1 mouse cellular context compared by ENCODE assay signal in genomic region chr1:185363526-185364182, GRCm38 (mm10).
TF ChIP-seq lines count a peak whose summit lies in the region.

No protein-coding gene starts in this region.

TF ChIP-seq in MEL, 35 proteins besides CTCF, POLR2A, EP300 and RAD21 (continued from another document):
- TF ChIP-seq KAT2A (conservative IDR thresholded peaks at IDR 0.05; ENCODE audit: low read depth, low read length) (peak; percentile 34; the same call in 1 of the 2 replicates), ZC3H11A (IDR thresholded peaks at IDR 0.05; ENCODE audit: low read depth, low read length) (no peak), MXI1 (IDR thresholded peaks at IDR 0.05; ENCODE audit: low read depth, low read length) (peak; percentile 94; the same call in 1 of the 2 replicates), E2F4 (IDR thresholded peaks at IDR 0.05; ENCODE audit: borderline replicate concordance, low read depth, low read length) (no peak), GABPA (IDR thresholded peaks at IDR 0.05; ENCODE audit: low read depth, low read length) (no peak), MYB (IDR thresholded peaks at IDR 0.05; ENCODE audit: low read depth, low read length) (no peak), RCOR1 (IDR thresholded peaks at IDR 0.05; ENCODE audit: low read depth, low read length) (no peak), ZMIZ1 (IDR thresholded peaks at IDR 0.05; ENCODE audit: low read depth, low read length) (no peak), POLR2AphosphoS5 (IDR thresholded peaks at IDR 0.05; ENCODE audit: borderline replicate concordance, low read depth, low read length) (no peak; the same call in 1 of the 2 replicates), UBTF (IDR thresholded peaks at IDR 0.05; ENCODE audit: borderline replicate concordance, insufficient read depth, low read depth, low read length) (no peak), CHD2 (IDR thresholded peaks at IDR 0.05; ENCODE audit: low read length) (no peak), ETS1 (IDR thresholded peaks at IDR 0.05; ENCODE audit: low read depth, low read length) (peak; percentile 46), ZKSCAN1 (IDR thresholded peaks at IDR 0.05; ENCODE audit: low read depth, low read length) (no peak), MEF2A (IDR thresholded peaks at IDR 0.05; ENCODE audit: extremely low read depth, insufficient replicate concordance, low read depth, low read length, poor library complexity, severe bottlenecking) (peak; percentile 60; the same call in 1 of the 2 replicates), TAL1 (IDR thresholded peaks at IDR 0.05; ENCODE audit: low read length) (no peak), USF1 (IDR thresholded peaks at IDR 0.05; ENCODE audit: low read depth, low read length) (no peak), NELFE (IDR thresholded peaks at IDR 0.05; ENCODE audit: low read depth, low read length) (no peak), POLR2AphosphoS2 (IDR thresholded peaks at IDR 0.05; ENCODE audit: low read length) (peak; percentile 68), ZNF384 (IDR thresholded peaks at IDR 0.05; ENCODE audit: low read depth, low read length) (no peak)
TF ChIP-seq in MEL: peak in this region for 14.
